Mouse (Mus musculus) kidney, postnatal 0 days (tissue): ENCODE results near the gene F7. TPM values are rescaled to one million over a fixed set of nuclear protein-coding genes. Genes with fewer than 3 reads are reported as not detected.
"Not testable (repeated sequence)": the region's sequence is repeated elsewhere in the genome, so short reads cannot be mapped to it uniquely, and the experiment has no call there.

ENCODE experiments used
- ATAC-seq: fragments of 200-750 bp; cut with Nextera tagmentation; replicated peaks from 2 replicates; pipeline ENCODE4 v1.8.0; 2017; ENCODE audit warnings: low read depth, moderate number of reproducible peaks, moderate TSS enrichment, moderate library complexity; ENCODE audit not compliant: low FRiP score
- DNase-seq: peaks from one replicate; pipeline ENCODE4 v3.0.0-alpha.2; 2016; ENCODE audit warnings: low spot score
- H3K27ac ChIP-seq: fragments of 300-500 bp; sonication (generic); 2 replicates; pipeline ENCODE4 v1.5.1; 2014; ENCODE audit warnings: mild to moderate bottlenecking
- H3K27me3 ChIP-seq: fragments of 300-500 bp; sonication (generic); 2 replicates; pipeline ENCODE4 v1.6.1; 2014; ENCODE audit warnings: low read length, mixed read lengths; ENCODE audit not compliant: insufficient read depth
- H3K36me3 ChIP-seq: fragments of 300-500 bp; sonication (generic); 2 replicates; pipeline ENCODE4 v1.6.1; 2014; ENCODE audit warnings: low read length, mixed read lengths; ENCODE audit not compliant: insufficient read depth
- H3K4me1 ChIP-seq: fragments of 300-500 bp; sonication (generic); replicated peaks from 2 replicates; pipeline ENCODE4 v1.6.1; 2014; ENCODE audit warnings: antibody characterized with exemption, low read length, mixed read lengths; ENCODE audit not compliant: insufficient read depth
- H3K4me2 ChIP-seq: fragments of 300-500 bp; sonication (generic); 2 replicates; pipeline ENCODE4 v1.6.1; 2014; ENCODE audit warnings: mild to moderate bottlenecking, low read length, moderate library complexity, mixed read lengths
- H3K4me3 ChIP-seq: fragments of 300-500 bp; sonication (generic); replicated peaks from 2 replicates; pipeline ENCODE4 v1.5.1; 2014; ENCODE audit warnings: low read depth, low read length
- H3K9ac ChIP-seq: fragments of 300-500 bp; sonication (generic); 2 replicates; pipeline ENCODE4 v1.6.1; 2014; ENCODE audit warnings: low read depth, low read length
- H3K9me3 ChIP-seq: fragments of 300-500 bp; sonication (generic); replicated peaks from 2 replicates; pipeline ENCODE4 v1.6.1; 2016; ENCODE audit warnings: low read length, inconsistent platforms, mixed read lengths
- CTCF ChIP-seq: IDR thresholded peaks from 2 replicates; pipeline ENCODE4 v1.5.1; 2016; ENCODE audit warnings: antibody characterized with exemption, low read depth, mild to moderate bottlenecking, moderate library complexity
- WGBS: fragments of 180-500 bp; shearing (Covaris S2); extraction: QIAGEN DNeasy Blood & Tissue Kit; methylation state at CpG from one replicate; pipeline ENCODE4 v1.1.7; 2014; 5-methylcytosine and 5-hydroxymethylcytosine counted together
- polyA plus RNA-seq: library from polyadenylated mRNA; unstranded; fragments of >200 nt; fragmentation: Nextera tagmentation; extraction: Ambion mirVana; gene quantifications from 2 replicates; pipeline ENCODE4 v1.2.1, GENCODE M21; 2015

F7 gene
- polyA plus RNA-seq, 1 experiment from 2014 or later: 0.05 TPM

DNA sequence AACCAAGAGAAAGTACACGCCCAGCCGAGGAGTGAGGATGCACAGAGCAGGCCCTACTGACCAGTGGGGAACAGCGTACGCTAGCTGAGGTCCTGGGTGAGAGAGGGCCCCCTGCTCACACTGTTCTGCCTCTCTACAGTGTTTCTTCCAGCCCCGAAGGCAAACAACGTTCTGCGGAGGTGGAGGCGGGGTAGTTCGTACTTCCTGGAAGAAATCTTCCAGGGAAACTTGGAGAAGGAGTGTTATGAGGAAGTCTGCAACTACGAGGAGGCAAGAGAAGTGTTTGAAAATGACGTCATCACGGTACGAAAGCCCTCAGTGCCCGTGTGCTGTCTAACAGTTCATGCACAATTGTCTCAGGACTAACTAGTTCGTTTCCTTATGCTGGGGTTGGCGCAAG, 37.3 kb downstream of the F7 start:
- Histone ChIP-seq H3K9ac (no peak overlapping the region), H3K4me3 (no peak overlapping the region), H3K4me2 (no peak overlapping the region), H3K9me3 (no peaks in the 10 kb centered on the region), H3K36me3 (no peaks in the 10 kb centered on the region), H3K27me3 (no peaks in the 10 kb centered on the region), H3K27ac (no peak overlapping the region), H3K4me1 (no peaks in the 10 kb centered on the region)
- DNase-seq: no peak
- WGBS: 68% methylated on average over 16 of the region's 16 CpGs
- no peak for ATAC-seq
- TF ChIP-seq CTCF: no peak

- no peak for ATAC-seq
- Histone ChIP-seq H3K9me3 (no peaks in the 10 kb centered on the region), H3K4me1 (no peaks in the 10 kb centered on the region), H3K4me2 (no peak overlapping the region), H3K4me3 (no peak overlapping the region), H3K9ac (no peak overlapping the region), H3K36me3 (peaks cover 36% of the 10 kb centered on the region), H3K27me3 (no peaks in the 10 kb centered on the region), H3K27ac (no peak overlapping the region)
- no peak for DNase-seq
- WGBS: 90% methylated on average over 11 of the region's 11 CpGs
- TF ChIP-seq CTCF: no peak
Observed at GRCm38 (mm10) chr8:13073255-13073654, 47.4 kb downstream of the F7 start.

DNA sequence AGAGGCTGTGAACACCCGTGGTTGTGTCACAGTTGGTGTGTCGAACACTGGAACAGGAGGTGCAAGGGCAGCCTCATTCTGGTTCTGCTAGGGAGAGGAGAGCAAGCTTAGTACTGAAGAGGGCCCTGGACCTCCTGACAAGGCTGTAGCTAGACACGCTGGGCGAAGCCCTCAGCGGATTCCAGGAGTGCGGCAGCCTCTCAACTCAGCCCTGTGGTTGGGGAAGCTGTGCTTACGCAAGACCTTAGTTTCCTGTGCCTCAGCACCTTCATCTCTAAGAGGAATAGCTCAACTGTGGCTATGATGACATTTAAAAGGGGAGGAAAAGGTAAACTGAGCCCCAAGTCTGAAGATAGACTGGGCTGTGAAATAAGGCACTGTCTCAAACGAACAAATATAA, 49.2 kb downstream of the F7 start:
- no peaks in the 10 kb centered on the region for H3K27me3 ChIP-seq
- no peaks in the 10 kb centered on the region for H3K9me3 ChIP-seq
- ATAC-seq (no peak), DNase-seq (no peak)
- H3K4me3 ChIP-seq: no peak overlapping the region
- WGBS: 92% methylated on average over 8 of the region's 8 CpGs
- H3K4me2 ChIP-seq: no peak overlapping the region
- H3K27ac ChIP-seq: no peak overlapping the region
- no peak for TF ChIP-seq CTCF
- no peaks in the 10 kb centered on the region for H3K4me1 ChIP-seq
- no peak overlapping the region for H3K9ac ChIP-seq
- peaks cover 52% of the 10 kb centered on the region for H3K36me3 ChIP-seq

- WGBS: 86% methylated on average over 1 of the region's 1 CpGs
Observed at GRCm38 (mm10) chr8:13075579-13075978, 49.7 kb downstream of the F7 start.

DNA sequence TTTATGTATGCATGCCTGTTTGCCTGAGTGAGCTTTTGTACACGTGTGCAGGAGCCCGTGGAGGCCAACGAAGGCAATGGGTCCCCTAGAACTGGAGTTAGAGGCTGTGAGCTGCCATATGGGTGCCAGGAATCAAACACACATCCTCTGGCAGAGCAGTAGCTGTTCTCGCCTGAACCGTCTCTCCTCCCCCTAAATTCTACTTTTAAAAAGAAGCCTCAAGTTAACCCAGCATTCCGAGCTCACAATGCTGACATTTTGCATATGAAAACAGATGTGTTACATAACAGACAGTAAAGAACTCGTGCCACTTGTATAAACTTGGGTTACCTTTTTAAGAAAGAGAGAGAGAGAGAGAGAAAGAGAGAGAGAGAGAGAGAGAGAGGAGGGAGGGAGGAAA, 51.7 kb downstream of the F7 start:
- Histone ChIP-seq H3K9me3 (no peaks in the 10 kb centered on the region), H3K36me3 (peaks cover 76% of the 10 kb centered on the region), H3K27ac (no peak overlapping the region), H3K4me1 (no peaks in the 10 kb centered on the region), H3K9ac (no peak overlapping the region), H3K27me3 (no peaks in the 10 kb centered on the region), H3K4me2 (no peak overlapping the region), H3K4me3 (no peak overlapping the region)
- no peak for TF ChIP-seq CTCF
- 89% methylated on average over 7 of the region's 7 CpGs for WGBS
- ATAC-seq: no peak
- no peak for DNase-seq

More at GRCm38 (mm10) chr8:13075579-13075978, 49.7 kb downstream of the F7 start:
- H3K27me3 ChIP-seq, H3K9me3 ChIP-seq, H3K4me1 ChIP-seq, H3K4me2 ChIP-seq, H3K4me3 ChIP-seq, DNase-seq, H3K27ac ChIP-seq, H3K9ac ChIP-seq, ATAC-seq: not testable (repeated sequence)
- peaks cover 58% of the 10 kb centered on the region for H3K36me3 ChIP-seq

Other genes starting within 250 kb of the F7 start
- 10.9 and 11.2 TPM in 2 replicates for gene Mcf2l, start 152.2 kb upstream of the F7 start, polyA plus RNA-seq
- gene F10, start 11.3 kb downstream of the F7 start, polyA plus RNA-seq: 5.3 and 7.0 TPM in 2 replicates
- gene Proz, start 34.9 kb downstream of the F7 start, polyA plus RNA-seq: 1.4 and 1.7 TPM in 2 replicates
- gene Pcid2, start 79.4 kb downstream of the F7 start, polyA plus RNA-seq: 26.4 and 27.9 TPM in 2 replicates
- 80.4 and 85.0 TPM in 2 replicates for gene Cul4a, start 79.6 kb downstream of the F7 start, polyA plus RNA-seq
- gene Lamp1, start 133.1 kb downstream of the F7 start, polyA plus RNA-seq: 447 and 473 TPM in 2 replicates
- 25.6 and 26.8 TPM in 2 replicates for gene Grtp1, start 174.6 kb downstream of the F7 start, polyA plus RNA-seq
- gene Adprhl1, start 228.1 kb downstream of the F7 start, polyA plus RNA-seq: not detected in 2 replicates